In the genomic region with DNA sequence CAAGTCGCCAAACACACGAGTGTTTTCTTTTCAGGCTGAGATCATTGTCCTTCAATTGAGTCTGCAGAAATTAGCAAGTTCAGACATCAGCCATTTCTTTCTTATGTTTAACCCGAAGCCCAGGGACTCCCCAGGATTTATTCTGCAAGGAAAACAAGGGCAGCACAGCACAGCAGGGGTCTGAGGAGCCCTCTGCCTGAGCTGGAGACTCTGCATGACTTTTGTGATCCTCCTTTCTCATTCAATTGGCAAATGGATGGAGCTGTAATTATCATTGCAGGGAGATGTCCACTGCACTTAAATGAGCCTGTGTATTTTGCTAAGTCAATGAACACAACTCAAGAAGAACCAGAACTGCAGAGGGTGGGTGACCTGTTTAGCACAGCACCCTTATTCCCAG, we compare ENCODE assay signal across 10 mouse cellular contexts.
"Had no signal": no experiment of that assay in that cellular context is flagged by ENCODE, and none has a peak within 500 bp of the region (broad histone marks: within the 10 kb centered on the region; RNA-seq: fewer than 3 reads in every experiment).

No protein-coding gene starts in this region.

- ATAC-seq: intestine, postnatal 0 days; midbrain, embryonic 15.5 days had no signal

- DNase-seq: kidney, adult 2 months; layer of hippocampus, adult 9-11 months; lung, adult 18-20 months; lung, postnatal 10 days; right cerebral cortex, adult 18-20 months; right cerebral cortex, postnatal 14 days; right cerebral cortex, postnatal 4 days; thymus, postnatal 25 days had no signal
